Mouse (Mus musculus) adrenal gland, adult 8-10 months (tissue): ENCODE results near the gene Stn1. TPM values are rescaled to one million over a fixed set of nuclear protein-coding genes. Genes with fewer than 3 reads are reported as not detected.

Source experiments
- DNase-seq: peaks from one replicate; pipeline ENCODE4 v3.0.0; 2022
- total RNA-seq, 4 experiments: library from RNA; stranded (reverse); gene quantifications; 2 replicates each; pipeline ENCODE4 v1.2.4; 2022

The Stn1 gene
- total RNA-seq, 4 experiments from 2014 or later, result 10.3 to 15.5 (median 13.8) TPM

GRCm38 (mm10) chr19:47468750-47469149 is 68.6 kb downstream of the Stn1 start:
- DNase-seq, result no peak

- no peak for DNase-seq
Observed at GRCm38 (mm10) chr19:47466775-47467174, 70.5 kb downstream of the Stn1 start.

GRCm38 (mm10) chr19:47465467-47465866 is 71.8 kb downstream of the Stn1 start:
- DNase-seq, result no peak

GRCm38 (mm10) chr19:47464304-47465241 is 72.7 kb downstream of the Stn1 start, which contains the start of gene Sh3pxd2a:
Gene Sh3pxd2a, minus strand, starts transcription at chr19:47464401.
- DNase-seq, result no peak

GRCm38 (mm10) chr19:47463636-47464303 is 73.5 kb downstream of the Stn1 start:
- peak; percentile 52 for DNase-seq

- DNase-seq, result no peak
Observed at GRCm38 (mm10) chr19:47463206-47463605, 74.1 kb downstream of the Stn1 start.

DNA sequence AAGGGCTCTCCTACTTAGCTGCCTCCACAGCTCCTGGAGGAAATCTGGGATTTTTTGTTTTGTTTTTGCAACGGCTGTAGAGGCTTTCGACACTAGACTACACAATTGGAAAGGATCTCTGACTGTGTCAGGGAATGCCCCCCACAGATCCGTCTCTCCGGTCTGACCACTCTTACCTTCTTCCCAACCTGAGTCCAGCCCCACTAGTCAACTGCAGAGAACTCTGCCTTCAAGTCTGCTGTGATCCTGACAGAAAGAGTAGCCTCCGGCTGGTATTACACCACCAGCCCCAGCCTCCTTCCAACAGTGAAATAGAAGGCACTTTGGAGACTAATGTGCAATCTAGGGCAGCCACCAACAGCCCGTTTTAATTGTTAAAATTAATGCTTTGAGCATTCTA is 74.6 kb downstream of the Stn1 start:
- DNase-seq, result no peak

- no peak for DNase-seq
Observed at GRCm38 (mm10) chr19:47461838-47462237, 75.5 kb downstream of the Stn1 start.

DNA sequence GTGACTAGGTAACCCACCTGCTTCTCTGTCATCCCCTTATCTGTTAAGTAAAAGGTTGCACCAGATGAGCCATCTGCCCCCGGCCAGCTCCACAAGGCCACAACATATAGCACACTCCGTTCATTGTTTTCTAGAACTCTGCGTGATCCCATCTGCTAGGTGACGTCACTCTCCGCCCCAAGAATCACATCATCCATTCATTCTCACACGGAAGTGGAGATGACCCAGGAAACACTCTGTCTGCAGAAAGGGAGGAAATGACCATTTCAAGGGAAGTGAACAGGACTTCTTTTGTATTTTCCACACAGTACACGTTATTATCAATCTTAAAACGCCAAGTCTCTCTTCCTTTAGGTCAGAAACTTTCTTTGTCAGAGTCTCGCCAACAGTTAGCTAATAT is 75.9 kb downstream of the Stn1 start:
- DNase-seq, result no peak

- DNase-seq, result no peak
Observed at GRCm38 (mm10) chr19:47460120-47460960, 77.0 kb downstream of the Stn1 start.

DNA sequence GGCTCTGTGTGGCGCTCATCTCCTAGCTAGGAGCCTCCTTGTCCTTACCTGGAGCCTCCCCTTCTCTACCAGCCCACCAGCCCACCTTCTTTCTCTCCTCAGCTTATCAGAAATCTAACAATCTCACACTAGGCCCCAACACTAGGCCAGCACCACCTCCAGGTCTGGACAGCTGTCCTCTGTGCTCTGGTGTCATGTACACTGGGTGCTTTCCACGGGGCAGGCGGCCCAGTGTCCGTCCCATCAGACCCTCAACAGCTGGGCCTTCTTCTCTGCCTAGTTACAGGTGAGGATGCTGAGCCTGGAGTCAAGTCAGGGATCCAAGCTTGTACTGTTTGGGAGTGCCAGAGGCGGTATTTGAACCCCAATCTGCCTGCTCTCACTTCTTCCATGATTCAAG is 78.1 kb downstream of the Stn1 start:
- no peak for DNase-seq

GRCm38 (mm10) chr19:47458504-47459161 is 78.7 kb downstream of the Stn1 start:
- DNase-seq, result no peak

- DNase-seq, result no peak
Observed at GRCm38 (mm10) chr19:47457711-47458503, 79.4 kb downstream of the Stn1 start.

DNA sequence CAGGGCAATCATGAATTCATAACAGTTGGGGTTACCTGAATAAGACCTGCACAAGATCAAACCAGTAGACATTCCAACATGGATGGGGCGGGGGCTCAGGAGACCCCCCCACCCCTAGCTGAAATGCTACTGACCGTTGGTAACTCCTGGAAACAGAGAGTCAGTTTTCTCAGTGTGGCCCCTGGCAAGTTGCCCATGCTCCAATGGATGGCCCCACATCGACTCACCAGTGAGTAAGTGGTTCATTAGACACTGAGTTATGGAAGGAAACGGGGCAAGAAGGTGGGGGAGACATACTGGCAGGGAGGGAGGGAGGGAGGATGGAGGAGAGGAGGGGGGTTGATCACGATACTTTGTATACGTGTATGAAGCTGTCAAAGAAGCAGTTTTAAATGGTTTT is 81.3 kb downstream of the Stn1 start:
- DNase-seq, result no peak

- DNase-seq, result no peak
Observed at GRCm38 (mm10) chr19:47455001-47455755, 82.1 kb downstream of the Stn1 start.

DNA sequence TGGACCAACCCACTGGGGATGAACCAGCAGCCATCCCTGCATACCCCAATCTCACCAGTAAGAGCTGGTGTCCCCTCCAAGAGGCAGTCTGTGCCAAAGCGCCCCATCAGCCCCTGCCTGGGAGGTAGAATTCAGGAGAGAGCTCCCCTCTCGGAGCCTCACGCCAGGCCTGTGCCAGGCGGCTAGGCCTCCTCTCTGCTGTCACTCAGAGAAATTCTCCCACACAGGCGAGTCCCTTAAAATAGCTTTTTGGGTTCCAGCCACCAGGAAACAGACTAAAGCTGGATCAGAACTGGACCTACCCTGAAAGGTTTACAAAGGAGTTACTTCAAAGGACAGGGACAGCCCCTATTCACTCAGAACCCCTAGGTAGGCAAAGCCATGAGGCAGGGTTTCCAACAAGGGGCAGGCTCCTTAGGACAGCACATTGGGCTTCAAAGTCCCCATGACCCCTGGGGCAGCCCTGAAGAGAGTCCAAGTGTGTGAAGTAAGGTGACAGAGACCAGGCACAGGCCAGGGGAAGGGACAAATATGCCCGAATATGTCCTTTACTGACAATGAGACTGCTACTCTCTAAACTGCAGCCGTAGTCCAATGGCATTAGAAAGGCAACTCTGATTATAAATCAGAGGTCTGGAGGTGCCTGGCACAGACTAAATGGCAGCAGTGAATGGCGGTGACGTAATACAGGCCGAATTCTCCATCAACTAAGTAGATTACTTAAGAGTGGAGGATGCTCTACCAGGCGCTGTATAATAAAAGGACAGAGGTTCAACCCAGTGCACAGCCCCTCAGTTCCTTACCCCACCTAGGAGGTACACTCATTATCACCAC is 82.9 kb downstream of the Stn1 start:
- no peak for DNase-seq

GRCm38 (mm10) chr19:47453352-47453751 is 84.0 kb downstream of the Stn1 start:
- no peak for DNase-seq

DNA sequence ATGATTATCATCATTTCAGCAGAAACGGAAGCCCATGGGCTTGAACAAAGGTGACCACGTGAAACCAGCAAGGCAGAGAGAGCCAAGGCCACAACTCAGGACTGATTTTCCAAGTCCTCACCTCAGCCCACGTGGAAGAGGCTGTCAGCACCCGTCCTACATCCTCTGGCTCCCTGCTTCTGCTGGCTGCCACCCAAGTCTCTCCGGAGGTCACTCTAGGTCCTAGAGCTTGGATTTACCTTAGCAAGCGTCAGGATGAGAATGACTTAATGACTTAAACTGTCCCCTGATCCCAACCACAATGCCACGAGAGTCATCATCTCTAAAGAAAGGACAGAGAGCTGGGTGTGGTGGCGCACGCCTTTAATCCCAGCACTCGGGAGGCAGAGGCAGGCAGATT is 84.6 kb downstream of the Stn1 start:
- no peak for DNase-seq

DNA sequence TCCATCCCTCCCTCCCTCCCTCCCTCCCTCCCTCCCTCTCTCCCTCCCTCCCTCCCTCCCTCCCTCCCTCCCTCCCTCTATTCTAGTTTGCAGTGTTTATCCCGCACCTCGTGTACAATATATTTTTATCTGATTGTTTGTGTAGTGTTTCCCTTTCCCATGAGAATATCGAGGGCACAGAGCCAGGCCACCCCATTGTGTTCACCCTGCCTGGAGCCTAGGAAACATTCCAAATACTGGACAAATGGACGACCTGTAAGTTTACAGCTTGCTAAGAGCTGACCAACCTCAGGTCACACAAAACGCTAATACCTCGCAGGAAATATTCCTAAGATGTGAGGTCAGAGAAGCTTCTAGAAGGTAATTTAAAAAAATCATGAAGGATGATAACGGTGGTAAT is 85.1 kb downstream of the Stn1 start:
- DNase-seq, result no peak
